Mouse (Mus musculus) kidney, postnatal 10 days (tissue): ENCODE results near the gene Lsamp.

Experiments
- DNase-seq: peaks from one replicate; pipeline ENCODE4 v3.0.0; 2021; ENCODE audit warnings: mixed read lengths

The Lsamp gene

DNA sequence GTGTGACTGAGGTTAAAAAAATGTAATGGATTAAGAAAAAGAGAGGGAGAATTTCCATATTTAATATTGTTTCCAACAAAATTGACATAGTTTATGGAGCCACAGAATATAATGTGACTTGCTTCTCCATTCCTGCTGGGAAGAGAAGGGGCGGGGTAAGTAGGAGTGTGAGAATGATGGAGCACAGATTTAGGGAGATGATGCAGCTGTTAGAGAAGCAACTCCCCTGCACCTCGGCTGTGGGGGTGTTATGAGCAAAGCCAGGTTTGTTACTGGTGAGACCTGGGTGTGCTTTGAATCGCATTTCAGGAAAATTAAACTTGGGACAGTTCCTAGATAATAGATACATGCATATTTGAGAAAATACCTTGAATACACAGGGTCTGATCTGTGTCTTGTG is 987.2 kb downstream of the Lsamp start:
- no peak for DNase-seq

DNA sequence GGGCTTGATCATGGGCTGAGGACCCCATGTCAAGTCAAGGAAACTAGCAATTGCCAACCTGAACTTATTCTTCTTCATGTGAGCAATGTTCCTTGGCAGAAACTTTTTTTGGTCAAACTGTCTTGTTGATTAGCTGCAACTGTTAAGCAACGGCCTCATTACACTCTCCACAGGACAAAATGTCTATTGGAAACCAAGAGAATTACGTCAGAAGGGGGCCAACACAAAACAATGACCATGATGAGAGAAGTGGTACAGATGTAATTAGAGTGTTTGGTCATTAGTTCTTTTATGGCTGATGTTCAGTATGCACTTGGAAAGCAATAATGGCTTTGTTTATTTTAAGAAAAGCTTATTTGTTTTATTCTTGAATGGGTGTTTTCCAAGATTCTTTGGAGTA is 989.9 kb downstream of the Lsamp start:
- no peak for DNase-seq

DNA sequence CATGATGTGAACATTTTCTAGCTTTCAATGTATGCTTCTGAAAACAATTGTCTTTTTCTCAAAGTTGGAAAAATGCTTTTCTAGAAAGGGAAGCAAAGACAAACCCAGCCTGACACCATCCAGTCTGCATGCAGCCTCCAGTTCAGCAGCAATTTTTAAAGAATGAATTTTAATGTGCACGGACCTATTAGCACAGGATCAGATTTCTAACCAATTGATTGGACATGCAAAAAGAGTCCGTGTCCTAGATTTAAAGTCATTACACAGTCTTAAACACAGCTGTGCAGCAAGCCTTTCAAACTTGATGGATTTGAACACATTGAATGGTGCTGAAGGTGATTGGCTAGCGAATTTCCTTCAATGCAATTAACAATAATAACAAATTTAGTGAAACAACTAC is 998.9 kb downstream of the Lsamp start:
- no peak for DNase-seq

DNA sequence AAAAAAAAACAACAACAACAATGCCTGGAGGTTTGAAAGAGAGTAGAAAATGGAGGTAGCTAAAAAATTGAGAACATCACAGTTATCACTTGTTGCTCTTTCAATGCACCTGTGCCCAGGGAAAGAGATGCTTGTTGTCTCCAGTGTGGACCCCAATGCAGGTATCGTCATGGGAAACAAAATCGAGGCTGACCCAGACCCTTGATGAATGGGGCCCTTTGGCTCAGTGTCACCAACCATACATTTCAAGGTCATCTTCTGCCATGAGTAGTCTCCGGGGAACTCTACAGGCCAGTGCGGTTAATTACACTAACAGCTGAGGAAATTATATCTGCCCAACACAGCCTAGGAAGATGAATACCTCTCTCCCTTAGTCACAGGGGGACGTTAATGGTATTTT is 1023.4 kb downstream of the Lsamp start:
- DNase-seq = no peak

DNA sequence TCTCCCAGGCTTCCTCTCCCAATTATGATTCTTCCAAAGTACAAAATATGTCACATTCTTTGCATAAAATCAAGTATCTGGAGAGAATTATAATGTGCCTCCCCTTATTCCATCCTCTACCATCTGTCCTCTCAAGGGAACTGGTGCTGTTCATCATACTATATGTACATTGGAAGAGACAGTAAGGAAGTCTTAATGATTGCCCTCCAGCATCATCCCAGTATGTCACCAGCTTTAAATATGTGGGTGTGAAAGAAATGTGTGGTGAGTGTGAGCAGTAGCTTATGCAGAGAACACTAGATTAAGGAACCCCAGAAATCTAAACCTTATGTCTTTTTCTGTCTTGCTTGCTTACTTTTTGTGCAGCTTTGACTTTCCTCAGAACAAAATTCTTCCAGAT is 1050.6 kb downstream of the Lsamp start:
- DNase-seq = no peak

DNA sequence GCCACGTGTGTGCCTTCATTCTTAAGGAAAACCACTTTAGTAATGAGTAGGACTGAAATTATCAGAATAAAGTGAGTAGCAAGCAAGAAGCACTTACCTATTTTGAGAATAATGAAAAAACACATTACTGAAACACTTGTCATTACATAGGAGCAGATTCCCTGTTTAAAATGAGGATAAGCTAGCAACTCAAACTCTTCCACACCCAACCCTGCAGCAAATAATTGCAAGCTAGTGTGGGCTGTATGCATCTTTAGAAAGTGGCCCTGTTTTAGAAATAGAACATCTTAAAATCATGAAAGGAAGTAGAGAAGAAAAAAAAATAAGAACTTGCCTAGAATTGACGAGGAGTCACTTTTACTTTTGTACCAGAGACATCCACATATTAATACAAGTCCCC is 1057.5 kb downstream of the Lsamp start:
- no peak for DNase-seq

DNA sequence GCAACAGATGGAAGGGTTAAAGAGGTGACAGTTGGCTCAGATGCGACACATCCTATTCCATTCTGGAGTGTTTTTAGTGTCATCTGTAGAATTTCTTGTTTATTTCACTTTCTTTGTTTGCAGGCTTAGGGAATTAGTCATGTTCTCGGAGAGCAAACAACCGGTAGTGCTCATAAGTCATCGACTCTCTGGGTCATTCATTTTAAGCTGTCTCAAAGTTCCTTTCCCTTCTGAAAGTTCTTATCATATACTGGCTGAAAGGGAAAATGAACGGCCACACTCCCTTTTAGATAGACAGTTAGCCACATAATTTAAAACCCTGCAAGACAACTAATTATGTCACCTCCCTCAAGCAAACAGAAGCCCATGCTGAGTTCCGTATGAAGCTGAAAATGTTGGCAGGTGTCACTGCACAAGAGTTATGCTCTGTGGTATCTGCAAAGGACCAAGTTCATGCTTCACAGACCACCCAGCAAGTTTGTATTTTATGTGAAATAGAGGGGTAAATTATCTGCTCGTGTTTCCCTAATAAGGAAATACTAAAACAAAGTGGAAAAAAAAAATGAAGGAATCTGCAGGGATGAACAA is 1079.2 kb downstream of the Lsamp start:
- no peak for DNase-seq

DNA sequence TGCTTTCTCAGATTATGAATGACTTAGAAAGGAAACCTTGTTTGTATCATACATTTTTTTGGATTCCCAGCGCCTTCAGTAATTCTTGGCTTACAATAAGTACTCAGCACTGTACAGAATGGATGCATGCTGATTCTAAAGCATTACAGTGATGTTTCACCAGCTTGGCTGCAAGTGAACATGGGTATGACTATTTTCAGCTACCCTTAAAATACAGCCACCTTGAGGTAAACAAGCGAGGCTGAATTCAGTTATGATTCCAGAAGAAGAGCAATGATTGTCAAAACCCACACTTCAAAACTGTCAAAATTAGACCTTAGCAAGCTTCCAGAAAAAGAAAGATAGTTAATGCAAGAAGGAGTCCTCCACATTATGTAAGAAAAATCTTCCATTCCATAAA is 1089.3 kb downstream of the Lsamp start:
- DNase-seq = no peak

DNA sequence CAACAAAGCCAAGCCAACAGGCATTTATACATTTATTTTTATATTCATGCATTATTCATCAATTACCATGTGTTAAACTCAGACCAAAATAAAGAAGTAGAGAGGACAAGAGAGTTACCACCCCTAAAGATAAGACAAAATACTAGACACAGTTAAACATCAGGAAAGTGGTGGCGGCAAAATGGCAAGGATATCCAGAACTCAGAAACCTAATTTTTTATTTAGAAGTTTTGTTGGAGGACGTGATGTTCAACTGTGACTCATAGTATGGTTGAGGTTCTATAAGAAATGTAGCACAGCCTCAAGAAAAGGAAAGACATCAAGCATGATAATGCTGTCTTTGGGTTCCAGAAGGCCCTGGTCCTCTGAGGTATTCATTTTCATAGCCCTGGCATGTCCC is 1104.5 kb downstream of the Lsamp start:
- no peak for DNase-seq

DNA sequence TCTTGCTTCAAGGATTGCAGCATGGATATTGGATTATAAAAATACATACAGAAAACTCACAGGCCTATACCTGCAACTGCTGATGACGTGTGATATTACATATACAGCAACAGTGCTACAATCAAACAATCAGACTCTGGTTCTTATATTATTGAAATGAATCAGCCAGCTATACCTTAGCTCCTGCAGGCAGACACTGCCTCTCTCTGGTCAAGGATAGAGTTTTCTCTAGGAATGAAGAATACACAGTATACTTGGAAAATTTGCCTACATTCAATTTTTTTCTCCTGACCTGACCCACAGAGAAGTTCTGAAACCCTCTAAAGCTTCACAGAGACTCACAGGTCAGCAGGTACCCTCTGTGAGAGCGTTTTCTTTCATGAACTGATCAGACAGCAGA is 1105.9 kb downstream of the Lsamp start:
- DNase-seq = no peak

DNA sequence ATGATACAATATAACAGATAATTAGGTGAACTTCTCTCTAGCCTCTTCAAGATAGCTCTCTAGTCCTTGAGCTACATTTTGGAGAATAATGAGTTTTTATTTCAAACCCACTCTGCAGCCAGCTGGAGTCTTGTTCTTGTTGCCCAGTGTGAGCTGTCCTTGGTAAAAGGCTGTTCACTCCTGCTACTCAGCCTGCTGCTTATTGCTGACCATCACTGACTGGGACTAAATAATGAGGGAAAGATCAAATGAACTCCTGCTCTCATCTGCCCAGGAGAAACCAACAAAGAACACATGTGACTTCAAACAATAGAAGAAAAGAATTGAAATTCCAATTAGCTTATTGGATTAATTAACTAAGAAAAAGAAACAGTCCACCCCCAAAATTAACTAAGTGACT is 1107.1 kb downstream of the Lsamp start:
- DNase-seq = no peak

DNA sequence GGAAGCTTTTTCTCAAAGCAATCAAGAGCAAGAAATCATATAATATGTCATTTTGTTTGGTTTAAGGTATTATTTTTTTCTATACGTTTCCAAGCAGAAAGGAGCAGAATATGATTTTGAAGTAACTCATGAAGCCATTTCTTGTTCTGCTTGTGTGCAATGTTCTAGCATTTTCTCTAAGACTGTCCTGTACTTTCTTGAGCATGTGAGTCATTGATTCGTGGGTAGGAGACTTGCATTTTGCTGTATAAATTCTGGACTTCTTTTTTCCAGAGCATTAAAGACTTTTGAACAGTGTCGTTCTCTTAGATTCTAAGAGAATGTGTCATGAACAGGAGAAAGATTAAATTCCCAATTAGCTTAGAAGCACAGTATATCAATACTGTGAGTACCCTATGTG is 1118.6 kb downstream of the Lsamp start:
- DNase-seq = no peak

DNA sequence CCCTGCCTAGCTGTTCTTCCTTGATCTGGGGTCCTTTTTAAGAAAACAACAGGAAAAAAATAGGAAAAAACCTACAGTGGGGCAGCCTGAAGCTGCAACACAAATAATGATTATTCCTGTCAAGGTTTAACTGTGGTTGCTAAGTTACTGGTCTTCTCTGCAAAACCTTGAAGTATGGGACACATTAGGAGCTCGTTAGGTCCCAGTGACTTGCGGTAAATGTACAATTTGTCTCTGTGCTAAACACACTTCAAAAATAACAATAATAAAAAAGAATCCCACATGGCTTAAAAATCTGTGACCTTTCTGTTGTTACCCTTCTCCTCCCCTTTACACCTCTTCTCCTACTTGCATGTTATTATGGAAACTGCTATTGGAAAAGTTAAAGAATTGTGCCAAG is 1140.2 kb downstream of the Lsamp start:
- no peak for DNase-seq

DNA sequence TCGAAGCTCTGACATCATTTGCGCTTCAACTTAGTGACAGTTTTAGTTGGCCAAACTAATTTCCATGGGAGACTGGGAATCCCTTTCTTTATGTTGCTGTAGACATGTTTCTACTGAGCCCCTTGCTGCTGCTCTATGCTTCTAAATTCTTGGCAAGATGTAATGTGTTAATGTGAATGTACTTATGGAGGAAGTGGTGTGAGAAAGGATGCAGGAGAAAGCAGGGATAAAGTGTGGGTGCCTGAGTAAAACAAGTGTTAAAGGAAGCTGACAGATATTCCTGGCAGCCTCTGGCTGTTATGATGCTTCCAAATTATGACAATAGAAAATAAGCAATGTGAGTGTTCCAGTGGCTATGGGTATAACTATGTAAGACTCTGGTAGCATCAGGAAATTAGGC is 1140.9 kb downstream of the Lsamp start:
- no peak for DNase-seq

DNA sequence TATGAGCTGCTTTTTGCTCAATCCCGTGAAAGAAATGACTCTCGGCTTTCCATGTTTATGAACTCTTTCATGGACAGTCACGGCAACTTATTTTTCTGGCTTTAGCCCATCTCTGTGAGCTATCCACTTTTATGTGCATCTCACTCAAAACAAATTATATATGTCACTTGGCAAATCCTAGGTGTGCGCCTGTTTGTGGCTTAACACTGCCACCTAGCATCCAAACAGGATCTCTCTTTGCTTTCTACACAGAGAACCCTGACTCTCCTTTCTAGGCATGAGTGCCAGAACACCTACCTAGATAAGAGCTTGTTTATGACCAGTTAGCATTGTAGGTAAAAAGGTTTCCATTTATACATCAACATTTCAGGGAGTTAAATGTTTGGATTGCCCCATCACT is 1146.9 kb downstream of the Lsamp start:
- DNase-seq = no peak

DNA sequence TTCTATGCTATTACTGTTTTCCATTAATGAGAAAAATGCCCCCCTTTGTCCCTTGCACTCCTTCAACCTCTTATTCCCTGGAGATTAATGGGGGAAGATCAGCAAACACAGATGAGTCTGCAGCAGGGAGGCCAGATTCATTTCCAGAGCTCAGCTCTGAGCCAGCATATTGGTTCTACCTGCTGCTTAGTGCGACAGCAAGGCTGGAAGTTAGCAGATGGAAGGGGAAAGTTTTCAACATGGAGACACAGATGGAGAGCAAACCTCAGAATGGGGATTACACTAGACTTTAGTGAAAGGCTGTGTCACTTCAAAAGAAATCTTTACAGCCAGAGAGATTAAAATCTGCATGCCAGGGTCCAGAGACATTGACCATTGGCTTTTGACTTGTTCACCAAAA is 1188.7 kb downstream of the Lsamp start:
- no peak for DNase-seq

DNA sequence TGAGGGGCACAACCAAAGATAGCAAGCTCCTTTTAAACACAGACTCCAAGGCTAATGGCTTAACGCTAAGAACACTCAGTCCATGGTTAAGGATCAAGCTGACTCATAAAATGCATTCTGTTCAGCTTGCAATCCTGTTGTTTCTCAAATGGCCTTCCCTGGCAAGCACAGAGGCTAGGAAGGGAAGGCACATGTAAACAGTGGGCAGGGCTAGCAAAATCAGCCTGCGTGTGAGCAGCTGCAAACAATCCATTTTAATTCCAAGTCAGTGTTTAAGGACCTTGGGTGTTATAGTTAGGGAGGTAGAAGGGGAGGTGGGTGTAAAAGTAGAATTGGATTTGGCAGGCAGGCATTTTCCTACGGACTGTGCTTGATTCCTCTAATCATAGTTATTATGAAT is 1195.4 kb downstream of the Lsamp start:
- DNase-seq = no peak

DNA sequence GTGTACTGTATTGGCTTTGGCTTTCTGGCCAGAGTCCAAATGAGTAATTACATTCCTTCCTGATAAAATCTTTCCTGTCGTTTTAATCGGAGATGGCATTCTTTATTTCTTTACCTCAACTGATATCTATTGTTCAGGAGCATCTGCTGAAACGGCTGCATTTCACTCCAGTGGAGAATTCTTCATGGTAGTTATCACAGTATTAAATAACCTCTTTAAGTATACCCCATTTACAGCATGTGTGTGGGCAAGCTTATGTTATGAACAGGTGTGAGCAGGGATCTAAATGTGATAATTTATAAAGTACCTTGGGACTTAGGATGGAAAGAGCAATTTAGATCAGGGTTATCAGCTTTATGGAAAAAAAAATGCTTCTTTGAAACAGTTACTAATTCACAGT is 1196.7 kb downstream of the Lsamp start:
- no peak for DNase-seq

DNA sequence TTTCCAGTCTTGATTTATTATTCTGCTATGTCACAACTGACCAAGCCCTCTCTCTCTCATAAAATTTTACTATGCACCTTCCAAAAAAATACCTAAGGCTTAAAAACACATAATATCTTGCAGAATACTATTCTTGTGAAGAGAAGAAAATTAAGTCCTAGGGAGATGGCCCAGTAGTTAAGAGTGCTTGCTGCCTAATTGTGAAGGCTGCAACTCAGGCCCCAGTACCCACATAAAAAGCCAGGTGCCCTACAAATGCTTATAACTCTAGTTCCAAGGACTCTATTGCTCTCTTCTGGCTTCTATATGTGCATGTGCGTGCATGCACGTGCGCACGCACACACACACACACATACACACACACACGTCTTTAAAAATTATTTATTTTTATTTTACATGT is 1225.9 kb downstream of the Lsamp start:
- no peak for DNase-seq

DNA sequence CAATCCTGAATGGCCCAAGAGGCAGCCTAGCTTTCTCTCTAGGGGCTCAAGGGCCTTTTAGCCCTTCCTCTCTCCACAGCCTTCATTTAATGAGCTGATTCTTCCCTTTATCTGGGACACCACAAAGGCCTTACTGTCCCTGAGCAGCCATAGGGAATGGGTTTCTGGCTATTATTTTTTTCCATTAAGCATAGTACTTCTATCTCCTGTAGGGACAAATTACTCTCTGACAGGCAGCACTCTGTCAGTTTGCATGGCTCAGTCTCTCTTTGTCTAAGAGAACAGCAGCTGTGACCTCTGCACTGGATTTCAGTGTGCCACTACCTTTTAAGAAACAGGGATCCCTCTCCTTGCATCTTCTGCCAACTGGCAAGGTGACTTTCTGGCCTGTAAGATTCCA is 1251.7 kb downstream of the Lsamp start:
- DNase-seq = no peak

DNA sequence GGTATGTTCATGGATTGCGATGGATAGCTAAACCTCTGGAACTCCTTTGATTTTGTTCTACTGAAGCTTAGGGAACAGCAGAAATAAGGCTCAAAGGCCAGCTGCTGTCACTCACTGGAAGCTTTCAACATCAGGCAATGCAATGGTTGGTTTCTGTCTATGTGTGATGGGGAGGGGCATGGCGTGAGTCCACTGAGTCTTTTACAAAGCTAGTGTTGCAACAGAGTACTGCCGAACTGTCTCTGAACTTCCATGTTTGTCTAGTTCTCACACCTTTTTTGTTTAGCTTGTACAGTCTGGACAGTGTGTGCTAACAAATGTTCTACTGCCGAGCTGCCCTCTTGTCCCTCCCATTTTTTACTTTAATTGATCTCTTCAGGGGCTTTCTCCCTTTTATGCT is 1258.7 kb downstream of the Lsamp start:
- no peak for DNase-seq

DNA sequence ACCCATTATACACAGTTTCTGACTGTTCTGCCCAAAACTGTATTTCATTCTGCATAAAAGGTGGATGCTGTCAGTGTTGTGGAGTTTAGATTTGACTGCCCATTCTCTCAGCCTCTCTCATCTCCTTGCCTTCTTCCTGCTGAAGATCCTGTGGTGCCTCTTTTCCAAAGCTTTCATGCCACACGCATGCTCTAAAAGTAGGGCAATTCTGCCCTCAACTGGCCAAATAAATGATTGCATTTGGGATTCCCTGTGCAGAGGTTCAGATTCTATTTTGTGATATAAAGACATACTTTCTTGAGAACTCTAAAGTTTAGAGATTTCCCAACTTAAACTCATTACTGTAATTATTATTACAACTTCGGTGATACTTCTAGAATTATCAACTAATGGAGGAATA is 1260.5 kb downstream of the Lsamp start:
- peak; percentile 47 for DNase-seq

DNA sequence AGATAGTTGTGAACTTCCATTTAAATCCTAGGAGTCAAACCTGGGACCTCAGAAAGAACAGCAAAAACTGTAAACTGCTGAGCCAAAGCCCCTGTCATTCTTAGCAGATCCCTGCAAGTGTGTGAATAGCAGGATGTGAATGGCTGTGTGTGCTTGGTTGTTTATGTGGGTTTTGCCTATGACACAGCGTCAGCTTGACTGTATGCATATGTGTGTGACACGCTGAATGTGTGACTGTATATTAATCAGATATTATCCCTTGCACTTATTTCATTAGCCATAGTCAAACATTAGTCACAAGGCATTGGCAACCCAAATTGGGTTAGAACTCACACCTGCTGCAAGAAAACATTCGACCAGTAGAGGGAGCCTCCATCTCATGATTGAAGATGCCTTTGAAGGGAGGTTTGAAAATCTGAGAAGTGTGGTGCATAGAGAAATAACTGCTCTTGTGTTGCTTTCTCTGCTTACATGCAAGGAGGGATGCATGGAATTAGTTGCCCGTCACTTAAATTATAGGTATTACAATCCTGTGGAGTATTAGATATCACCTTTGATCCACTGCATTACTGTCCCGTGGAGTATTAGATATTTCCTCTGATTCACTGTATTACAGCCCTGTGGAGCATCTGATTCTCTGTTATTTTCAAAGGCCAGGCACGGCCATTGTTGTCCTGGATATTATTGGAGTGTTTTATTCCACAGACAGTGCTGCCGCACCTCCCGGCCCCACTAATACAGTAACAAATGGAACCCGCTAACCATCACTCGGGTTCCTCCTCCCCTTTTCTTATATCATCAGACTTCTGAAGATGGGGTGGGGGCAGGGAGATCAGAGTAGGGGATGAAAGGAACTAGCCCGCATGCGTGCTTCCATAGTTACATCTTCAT is 1274.2 kb downstream of the Lsamp start:
- peak; percentile 75 for DNase-seq

DNA sequence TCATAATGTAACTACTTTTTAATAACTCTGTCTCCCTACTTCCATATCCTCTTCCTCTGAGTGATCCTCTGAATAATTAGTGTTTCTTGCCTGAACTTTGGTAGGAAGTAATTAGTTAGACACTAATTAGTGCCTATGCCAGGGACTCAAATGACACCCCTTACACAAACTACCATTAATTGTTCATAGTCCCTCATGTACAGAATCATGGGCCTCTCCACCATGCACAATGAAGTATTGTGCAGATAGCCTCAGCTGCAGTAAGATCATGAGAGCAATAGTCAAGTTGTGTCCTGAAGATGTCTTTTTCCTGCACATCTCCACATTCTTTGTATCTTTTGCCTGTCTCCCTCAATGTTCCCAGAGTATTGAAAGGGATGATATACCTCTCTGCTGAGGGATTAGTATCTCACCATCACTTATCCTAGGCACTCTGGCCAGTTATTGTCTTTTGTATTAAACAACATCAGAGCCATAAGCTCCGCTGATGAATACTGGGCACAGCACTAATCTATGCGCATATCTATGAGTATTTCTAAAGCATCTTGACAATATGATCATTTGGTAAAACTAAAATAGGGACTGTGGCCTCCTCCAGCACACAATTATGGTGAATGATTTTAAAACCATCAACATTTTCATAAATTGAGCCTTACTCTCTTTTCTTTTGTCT is 1292.0 kb downstream of the Lsamp start:
- DNase-seq = no peak
